Comparison of ENCODE assay signal across 13 mouse cellular contexts in genomic region chr16:97466182-97466957, GRCm38 (mm10). TPM values are rescaled to one million over a fixed set of nuclear protein-coding genes. Genes with fewer than 3 reads are reported as not detected.
A peak's percentile ranks its signal among the peaks of the same experiment; 100 is the strongest.
DNase-seq lines count a peak whose midpoint lies in the region; ATAC-seq lines count a peak whose summit lies in the region.
"Had no signal": no experiment of that assay in that cellular context is flagged by ENCODE, and none has a peak within 500 bp of the region (broad histone marks: within the 10 kb centered on the region; RNA-seq: fewer than 3 reads in every experiment).

No protein-coding gene starts in this region.

- H3K27me3 ChIP-seq in hindbrain, embryonic 14.5 days (ENCODE audit: control insufficient read depth, insufficient read depth, low read length), result no peaks in the 10 kb centered on the region
- H3K27me3 ChIP-seq in hindbrain, embryonic 12.5 days, result no peaks in the 10 kb centered on the region
- no peaks in the 10 kb centered on the region for H3K27me3 ChIP-seq in midbrain, embryonic 14.5 days (ENCODE audit: control insufficient read depth, insufficient read depth, low read length)
- no peaks in the 10 kb centered on the region for H3K27me3 ChIP-seq in midbrain, embryonic 16.5 days (ENCODE audit: control insufficient read depth, insufficient read depth, low read depth, low read length)
- H3K27me3 ChIP-seq in splenic B cell, adult 2 months (ENCODE audit: control insufficient read depth, insufficient read depth, low read length, poor library complexity, severe bottlenecking), result no peaks in the 10 kb centered on the region

- no peaks in the 10 kb centered on the region for H3K4me1 ChIP-seq in hindbrain, embryonic 14.5 days (replicated peaks; ENCODE audit: control insufficient read depth, insufficient read depth, low read length)
- peaks cover 3% of the 10 kb centered on the region; the same call in 1 of the 2 replicates for H3K4me1 ChIP-seq in hindbrain, embryonic 12.5 days
- H3K4me1 ChIP-seq in midbrain, embryonic 14.5 days (ENCODE audit: control insufficient read depth, insufficient read depth, low read length), result peaks cover 5% of the 10 kb centered on the region; the same call in 1 of the 2 replicates
- H3K4me1 ChIP-seq in midbrain, embryonic 16.5 days (ENCODE audit: control insufficient read depth, insufficient read depth, low read length), result no peaks in the 10 kb centered on the region

- H3K9ac ChIP-seq in hindbrain, embryonic 14.5 days, result no peak overlapping the region
- no peak overlapping the region for H3K9ac ChIP-seq in hindbrain, embryonic 12.5 days
- H3K9ac ChIP-seq in midbrain, embryonic 14.5 days (replicated peaks; ENCODE audit: low read length), result no peak overlapping the region
- H3K9ac ChIP-seq in midbrain, embryonic 16.5 days (ENCODE audit: low read depth, low read length), result no peak overlapping the region

- 64% methylated on average over 4 of the region's 4 CpGs for WGBS in hindbrain, embryonic 14.5 days
- 53% methylated on average over 4 of the region's 4 CpGs for WGBS in hindbrain, embryonic 12.5 days
- 58% methylated on average over 4 of the region's 4 CpGs for WGBS in midbrain, embryonic 14.5 days
- whole genome bisulfite sequencing in midbrain, embryonic 16.5 days, result 62% methylated on average over 4 of the region's 4 CpGs

- no peaks in the 10 kb centered on the region for H3K9me3 ChIP-seq in hindbrain, embryonic 14.5 days (ENCODE audit: control insufficient read depth, low read length)
- H3K9me3 ChIP-seq in hindbrain, embryonic 12.5 days (replicated peaks), result no peaks in the 10 kb centered on the region
- H3K9me3 ChIP-seq in midbrain, embryonic 14.5 days (ENCODE audit: control insufficient read depth, low read length), result no peaks in the 10 kb centered on the region
- H3K9me3 ChIP-seq in midbrain, embryonic 16.5 days (replicated peaks; ENCODE audit: control insufficient read depth, low read length, poor library complexity, severe bottlenecking), result no peaks in the 10 kb centered on the region

- no peak overlapping the region for H3K4me2 ChIP-seq in hindbrain, embryonic 14.5 days (replicated peaks)
- H3K4me2 ChIP-seq in hindbrain, embryonic 12.5 days (replicated peaks), result no peak overlapping the region
- no peak overlapping the region for H3K4me2 ChIP-seq in midbrain, embryonic 14.5 days (ENCODE audit: low read length)
- H3K4me2 ChIP-seq in midbrain, embryonic 16.5 days (ENCODE audit: low read length), result no peak overlapping the region

- H3K36me3 ChIP-seq in hindbrain, embryonic 14.5 days (replicated peaks; ENCODE audit: control insufficient read depth, insufficient read depth), result no peaks in the 10 kb centered on the region
- no peaks in the 10 kb centered on the region for H3K36me3 ChIP-seq in hindbrain, embryonic 12.5 days
- H3K36me3 ChIP-seq in midbrain, embryonic 14.5 days (ENCODE audit: control insufficient read depth, insufficient read depth, low read length), result no peaks in the 10 kb centered on the region
- no peaks in the 10 kb centered on the region for H3K36me3 ChIP-seq in midbrain, embryonic 16.5 days (ENCODE audit: control insufficient read depth, insufficient read depth, low read length)
- no peaks in the 10 kb centered on the region; the same call in 1 of the 2 replicates for H3K36me3 ChIP-seq in splenic B cell, adult 2 months (ENCODE audit: control insufficient read depth, insufficient read depth, low read length, poor library complexity, severe bottlenecking)

- H3K27ac ChIP-seq in hindbrain, embryonic 14.5 days, result no peak overlapping the region
- no peak overlapping the region for H3K27ac ChIP-seq in hindbrain, embryonic 12.5 days
- H3K27ac ChIP-seq in midbrain, embryonic 14.5 days (replicated peaks; ENCODE audit: low read depth, low read length), result no peak overlapping the region
- no peak overlapping the region for H3K27ac ChIP-seq in midbrain, embryonic 16.5 days (ENCODE audit: low read length)
- H3K27ac ChIP-seq: macrophage had no signal

- ATAC-seq in hindbrain, embryonic 14.5 days (ENCODE audit: low FRiP score), result no peak
- ATAC-seq in hindbrain, embryonic 12.5 days (ENCODE audit: low FRiP score), result no peak
- no peak for ATAC-seq in midbrain, embryonic 14.5 days (ENCODE audit: low FRiP score, low TSS enrichment)
- no peak for ATAC-seq in midbrain, embryonic 16.5 days
- peak; percentile 19 for ATAC-seq in activated CD4-positive, CD25-positive, alpha-beta regulatory T cell, adult 4 months

- no peak overlapping the region for H3K4me3 ChIP-seq in hindbrain, embryonic 14.5 days (replicated peaks; ENCODE audit: low read length)
- H3K4me3 ChIP-seq in hindbrain, embryonic 12.5 days, result no peak overlapping the region
- H3K4me3 ChIP-seq in midbrain, embryonic 14.5 days (replicated peaks; ENCODE audit: low read depth, low read length), result no peak overlapping the region
- no peak overlapping the region for H3K4me3 ChIP-seq in midbrain, embryonic 16.5 days (ENCODE audit: low read depth, low read length)

- peak; percentile 37 for DNase-seq in hindbrain, embryonic 14.5 days (ENCODE audit: low spot score)
- DNase-seq in midbrain, embryonic 14.5 days, result peak; percentile 50
- peak; percentile 46 for DNase-seq in splenic B cell, adult 2 months (ENCODE audit: low read depth, low spot score)
- no peak for DNase-seq in gastrocnemius, postnatal 10 days
- DNase-seq: adrenal gland, adult 8-10 months had no signal

RNA-seq across cellular contexts. Expression of gene Mx1, which starts 3.7 kb away (rescaled TPM):
- polyA plus RNA-seq in hindbrain, embryonic 14.5 days (2014; fragmentation: Nextera tagmentation; extraction: Ambion mirVana), result 0.25 TPM in 1 of 2 replicates, not detected in the other
- 0.21 TPM in 1 of 2 replicates, not detected in the other for polyA plus RNA-seq in hindbrain, embryonic 12.5 days (2016; fragmentation: Nextera tagmentation; extraction: Ambion mirVana)
- polyA plus RNA-seq in midbrain, embryonic 14.5 days (2014; fragmentation: Nextera tagmentation; extraction: Ambion mirVana), result 0.99 TPM in 1 of 2 replicates, not detected in the other
- polyA plus RNA-seq in midbrain, embryonic 16.5 days (2015; fragmentation: Nextera tagmentation; extraction: Ambion mirVana), result 0.06 TPM in 1 of 2 replicates, not detected in the other
- polyA plus RNA-seq in activated CD4-positive, CD25-positive, alpha-beta regulatory T cell, adult 4 months (2017; shearing (Covaris generic)), result 1 to 10 TPM; 8.3 to 8.7 TPM
- under 1 TPM; 0.38 to 0.99 TPM for total RNA-seq in gastrocnemius, postnatal 10 days (2021)
- polyA plus RNA-seq: embryonic facial prominence, embryonic 11.5 days had no signal

RNA-seq across cellular contexts. Expression of gene Fam3b, which starts 48.2 kb away (rescaled TPM):
- not detected in 2 replicates for polyA plus RNA-seq in hindbrain, embryonic 14.5 days (2014; fragmentation: Nextera tagmentation; extraction: Ambion mirVana)
- not detected in 2 replicates for polyA plus RNA-seq in hindbrain, embryonic 12.5 days (2016; fragmentation: Nextera tagmentation; extraction: Ambion mirVana)
- not detected in 2 replicates for polyA plus RNA-seq in midbrain, embryonic 14.5 days (2014; fragmentation: Nextera tagmentation; extraction: Ambion mirVana)
- polyA plus RNA-seq in midbrain, embryonic 16.5 days (2015; fragmentation: Nextera tagmentation; extraction: Ambion mirVana), result not detected in 2 replicates
- polyA plus RNA-seq in activated CD4-positive, CD25-positive, alpha-beta regulatory T cell, adult 4 months (2017; shearing (Covaris generic)), result 1 to 10 TPM; 1.4 to 1.9 TPM
- not detected for total RNA-seq in gastrocnemius, postnatal 10 days (2021)
- total RNA-seq: adrenal gland, adult 8-10 months; heart, adult 18-20 months; layer of hippocampus, adult 18-20 months; neutrophil, adult 5-6 weeks had no signal
- polyA plus RNA-seq: embryonic facial prominence, embryonic 11.5 days; macrophage had no signal
